Mouse (Mus musculus) left cerebral cortex, adult 2 months (tissue): ENCODE measurements around the gene 0610030E20Rik. TPM values are rescaled to one million over a fixed set of nuclear protein-coding genes. Genes with fewer than 3 reads are reported as not detected.

ENCODE experiments used
- DNase-seq, 2 experiments: peaks; one replicate each; pipeline ENCODE4 v3.0.0; 2021 to 2022; ENCODE audit warnings: low spot score in 2 of 2, mixed read lengths in 1 of 2; ENCODE audit errors: extremely low spot score in 1 of 2
- H3K27ac ChIP-seq: fragments of 200-600 bp; 2 replicates; pipeline ENCODE4 v1.8.1; 2022
- H3K4me3 ChIP-seq: fragments of 200-600 bp; 2 replicates; pipeline ENCODE4 v1.8.1; 2022
- CTCF ChIP-seq: fragments of 200-600 bp; IDR thresholded peaks from 2 replicates; pipeline ENCODE4 v1.8.1; 2022; ENCODE audit warnings: antibody characterized with exemption, mild to moderate bottlenecking, moderate library complexity
- intact Hi-C: fragments of 180-260 bp; cut with DNase I; formaldehyde crosslinking; loops from one replicate; pipeline ENCODE4 v1.15.1; 2025
- total RNA-seq, 2 experiments: library from RNA; stranded (reverse); gene quantifications; 2 replicates each; pipeline ENCODE4 v1.2.3; 2021

The 0610030E20Rik gene
- total RNA-seq, 2 experiments from 2014 or later: 17.3 to 17.7 TPM

GRCm38 (mm10) chr6:72362132-72363028 is 15.3 kb downstream of the 0610030E20Rik start:
- Histone ChIP-seq H3K4me3 (peak overlapping the region; percentile 78), H3K27ac (peak overlapping the region; percentile 83)
- TF ChIP-seq CTCF: peak; percentile 44
- DNase-seq: peak; percentile 92 to 95
- intact Hi-C loops: loop anchor here (2.0 kb wide), 1 partner anchor 46 kb away; no protein-coding TSS in a partner anchor

DNA sequence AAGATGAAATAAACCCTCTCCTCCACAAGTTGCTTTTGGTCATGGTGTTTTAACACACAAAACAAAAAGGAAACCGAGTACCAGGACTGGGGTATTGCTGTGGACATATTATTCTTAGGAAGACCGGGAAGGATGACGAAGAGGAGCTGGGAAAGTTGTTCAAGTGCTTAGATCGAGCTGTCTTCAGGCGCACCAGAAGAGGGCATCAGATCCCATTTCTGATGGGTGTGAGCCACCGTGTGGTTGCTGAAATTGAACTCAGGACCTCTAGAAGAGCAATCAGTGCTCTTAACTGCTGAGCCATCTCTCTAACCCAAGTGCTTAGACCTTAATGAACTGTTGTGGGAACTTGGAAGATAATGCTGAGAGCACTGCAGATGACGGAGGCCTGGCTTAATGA is 16.9 kb downstream of the 0610030E20Rik start:
- Histone ChIP-seq H3K4me3 (no peak overlapping the region), H3K27ac (no peak overlapping the region)
- no peak for DNase-seq
- intact Hi-C loops: no loop called here
- TF ChIP-seq CTCF: peak; percentile 42

- Histone ChIP-seq H3K27ac (no peak overlapping the region), H3K4me3 (no peak overlapping the region)
- DNase-seq: no peak
- intact Hi-C loops: no loop called here
- TF ChIP-seq CTCF: no peak
Observed at GRCm38 (mm10) chr6:72364985-72365384, 17.9 kb downstream of the 0610030E20Rik start.

GRCm38 (mm10) chr6:72366304-72366703 is 19.2 kb downstream of the 0610030E20Rik start:
- no peak overlapping the region for H3K4me3 ChIP-seq
- intact Hi-C loops: no loop called here
- no peak overlapping the region for H3K27ac ChIP-seq
- no peak for DNase-seq
- no peak for TF ChIP-seq CTCF

- no peak for TF ChIP-seq CTCF
- intact Hi-C loops: no loop called here
- H3K4me3 ChIP-seq: no peak within 1 kb of the TSS
- DNase-seq: no peak
- no peak within 1 kb of the TSS for H3K27ac ChIP-seq
Observed at GRCm38 (mm10) chr6:72366844-72367443, 19.8 kb downstream of the 0610030E20Rik start, which contains the start of gene Rnf181. Rnf181 (minus strand) TSS chr6:72366956.

DNA sequence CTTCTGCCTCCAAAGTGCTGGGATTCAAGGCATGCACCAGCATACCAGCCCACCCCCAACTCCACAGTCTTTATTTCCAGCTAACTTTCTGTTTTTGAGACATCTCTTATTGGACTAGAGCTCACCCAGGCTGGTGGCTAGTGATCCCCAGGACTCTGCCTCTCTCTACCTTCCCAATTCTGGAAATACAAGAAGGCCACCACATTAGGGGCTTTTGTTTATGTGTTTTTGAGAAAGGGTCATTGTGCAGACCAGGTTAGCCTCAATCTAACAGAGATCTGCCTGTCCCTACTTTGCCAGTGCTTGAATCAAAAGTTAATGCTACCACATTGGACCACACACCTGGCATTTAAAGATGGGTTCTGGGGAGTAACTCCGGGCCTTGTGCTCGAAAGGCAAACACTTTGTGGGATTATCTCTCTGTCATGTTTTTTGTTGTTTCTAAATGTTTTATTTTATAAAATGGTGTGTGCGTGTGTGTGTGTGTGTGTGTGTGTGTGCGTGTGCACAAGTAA is 20.4 kb downstream of the 0610030E20Rik start:
- Histone ChIP-seq H3K27ac (no peak overlapping the region), H3K4me3 (no peak overlapping the region)
- DNase-seq: no peak
- TF ChIP-seq CTCF: no peak
- intact Hi-C loops: no loop called here

DNA sequence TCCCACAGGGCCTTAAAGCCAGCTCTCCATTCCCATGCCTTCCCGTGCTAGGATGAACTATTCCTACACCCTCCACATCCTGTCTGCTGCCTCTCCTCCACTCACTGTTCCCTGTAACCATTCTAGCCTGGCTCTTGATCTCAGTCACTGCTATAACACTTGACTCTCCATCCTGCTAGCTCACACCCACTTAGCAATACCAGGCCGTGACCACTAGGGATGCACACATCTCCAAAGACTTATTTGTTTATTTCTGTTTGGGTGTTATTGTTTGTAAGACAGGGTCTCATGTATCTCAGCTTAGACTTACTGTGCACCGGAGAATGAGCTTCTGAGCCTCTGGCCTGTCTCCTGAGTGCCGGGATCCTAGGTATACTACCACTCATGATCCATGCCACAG is 22.4 kb downstream of the 0610030E20Rik start:
- H3K27ac ChIP-seq: no peak overlapping the region
- intact Hi-C loops: no loop called here
- TF ChIP-seq CTCF: peak; percentile 9
- DNase-seq: no peak
- no peak overlapping the region for H3K4me3 ChIP-seq

DNA sequence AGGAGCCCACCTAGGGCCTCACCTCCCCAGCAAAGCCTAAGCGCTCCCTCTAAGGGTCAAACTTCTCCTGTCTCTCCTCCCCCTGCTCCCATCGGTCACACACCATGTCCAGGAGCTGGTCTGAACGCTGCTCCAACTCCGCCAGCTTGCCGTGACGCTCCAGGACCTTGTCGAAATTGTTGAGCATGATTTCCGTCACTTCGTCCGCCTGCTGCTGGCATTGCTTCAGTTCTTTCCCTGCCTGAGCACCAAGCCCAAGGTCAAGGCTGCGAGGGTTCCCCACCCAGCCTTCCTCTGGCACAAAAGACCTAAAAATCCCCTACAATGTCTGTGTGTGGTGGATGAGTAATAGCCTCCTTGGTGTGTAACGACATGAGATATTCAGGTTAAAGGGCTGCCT is 23.0 kb downstream of the 0610030E20Rik start:
- H3K27ac ChIP-seq: no peak overlapping the region
- intact Hi-C loops: no loop called here
- no peak for DNase-seq
- TF ChIP-seq CTCF: no peak
- H3K4me3 ChIP-seq: no peak overlapping the region

GRCm38 (mm10) chr6:72371147-72371546 is 24.0 kb downstream of the 0610030E20Rik start:
- no peak for TF ChIP-seq CTCF
- peak overlapping the region; percentile 48 for H3K27ac ChIP-seq
- intact Hi-C loops: no loop called here
- peak in 1 of 2 experiments; percentile 51 for DNase-seq
- no peak overlapping the region for H3K4me3 ChIP-seq

DNA sequence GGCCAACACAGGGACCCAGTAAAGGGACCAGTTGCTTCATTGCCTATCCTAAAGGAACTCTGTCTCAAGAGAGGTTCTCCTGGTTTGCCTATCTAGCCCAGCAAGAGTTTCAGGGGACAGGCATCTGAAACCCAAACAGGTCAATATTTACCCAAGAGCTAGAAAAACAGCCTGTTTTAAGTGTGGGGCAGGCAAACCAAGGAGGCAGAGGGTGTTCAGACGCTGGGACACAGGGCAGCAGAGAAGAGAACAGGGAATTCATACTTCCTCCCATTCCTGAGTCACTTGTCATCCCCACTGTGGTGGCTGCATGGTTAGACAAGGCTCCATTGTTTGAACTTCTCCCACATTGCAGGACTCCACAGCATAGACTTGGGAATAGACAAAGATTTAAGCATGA is 24.5 kb downstream of the 0610030E20Rik start:
- Histone ChIP-seq H3K4me3 (no peak overlapping the region), H3K27ac (peak overlapping the region; percentile 48)
- intact Hi-C loops: no loop called here
- TF ChIP-seq CTCF: no peak
- DNase-seq: no peak

GRCm38 (mm10) chr6:72373184-72373583 is 26.1 kb downstream of the 0610030E20Rik start:
- H3K27ac ChIP-seq: no peak overlapping the region
- TF ChIP-seq CTCF: no peak
- DNase-seq: no peak
- intact Hi-C loops: no loop called here
- no peak overlapping the region for H3K4me3 ChIP-seq

GRCm38 (mm10) chr6:72374206-72374605 is 27.1 kb downstream of the 0610030E20Rik start:
- Histone ChIP-seq H3K4me3 (no peak overlapping the region), H3K27ac (no peak overlapping the region)
- no peak for TF ChIP-seq CTCF
- intact Hi-C loops: no loop called here
- DNase-seq: no peak
